Mouse (Mus musculus): ENCODE measurements around the gene Ugt1a6b. TPM values are rescaled to one million over a fixed set of nuclear protein-coding genes. Genes with fewer than 3 reads are reported as not detected.
"Not testable (repeated sequence)": the region's sequence is repeated elsewhere in the genome, so short reads cannot be mapped to it uniquely, and the experiment has no call there.

Ugt1a6b gene
- polyA plus RNA-seq, 1 experiment: not detected

DNA sequence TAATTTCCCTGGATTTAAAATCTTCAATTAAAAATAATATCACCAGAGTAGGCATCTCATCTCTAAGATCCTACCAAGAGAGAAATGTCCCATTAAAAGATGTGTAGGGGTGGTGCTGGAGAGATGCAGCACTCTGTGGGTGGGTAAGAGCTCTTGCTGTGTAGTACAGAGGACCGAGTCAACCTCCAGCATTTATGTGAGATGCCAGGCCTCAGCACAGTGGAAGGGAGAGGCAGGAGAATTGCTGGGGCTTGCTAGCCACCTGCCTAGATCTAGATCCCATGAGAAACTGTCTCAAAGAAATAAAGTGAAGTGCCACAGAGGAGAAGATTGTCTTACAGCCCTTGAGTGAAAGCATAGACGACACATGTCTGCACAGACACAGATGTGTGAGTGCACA is 113.5 kb downstream of the Ugt1a6b start:
- no peak for TF ChIP-seq TAL1 (IDR thresholded peaks at IDR 0.05; ENCODE audit: low read length)
- TF ChIP-seq GATA1 (IDR thresholded peaks at IDR 0.05; ENCODE audit: low read length): no peak
- H3K4me1 ChIP-seq (ENCODE audit: control insufficient read depth): peaks cover 3% of the 10 kb centered on the region; the same call in 1 of the 2 replicates
- no peaks in the 10 kb centered on the region for H3K36me3 ChIP-seq (ENCODE audit: control insufficient read depth)
- no peak overlapping the region for H3K4me3 ChIP-seq (replicated peaks)
- no peaks in the 10 kb centered on the region for H3K27me3 ChIP-seq (ENCODE audit: control insufficient read depth)
- H3K9me3 ChIP-seq (ENCODE audit: control insufficient read depth, low read length): peaks cover 21% of the 10 kb centered on the region

GRCm38 (mm10) chr1:88217144-88217543 is 114.1 kb downstream of the Ugt1a6b start:
- H3K27me3 ChIP-seq (ENCODE audit: control insufficient read depth): no peaks in the 10 kb centered on the region
- H3K4me1 ChIP-seq (ENCODE audit: control insufficient read depth): peaks cover 3% of the 10 kb centered on the region; the same call in 1 of the 2 replicates
- no peaks in the 10 kb centered on the region for H3K36me3 ChIP-seq (ENCODE audit: control insufficient read depth)
- peaks cover 16% of the 10 kb centered on the region for H3K9me3 ChIP-seq (ENCODE audit: control insufficient read depth, low read length)
- TF ChIP-seq GATA1 (IDR thresholded peaks at IDR 0.05; ENCODE audit: low read length) (no peak), TAL1 (IDR thresholded peaks at IDR 0.05; ENCODE audit: low read length) (no peak)
- H3K4me3 ChIP-seq (replicated peaks): no peak overlapping the region

DNA sequence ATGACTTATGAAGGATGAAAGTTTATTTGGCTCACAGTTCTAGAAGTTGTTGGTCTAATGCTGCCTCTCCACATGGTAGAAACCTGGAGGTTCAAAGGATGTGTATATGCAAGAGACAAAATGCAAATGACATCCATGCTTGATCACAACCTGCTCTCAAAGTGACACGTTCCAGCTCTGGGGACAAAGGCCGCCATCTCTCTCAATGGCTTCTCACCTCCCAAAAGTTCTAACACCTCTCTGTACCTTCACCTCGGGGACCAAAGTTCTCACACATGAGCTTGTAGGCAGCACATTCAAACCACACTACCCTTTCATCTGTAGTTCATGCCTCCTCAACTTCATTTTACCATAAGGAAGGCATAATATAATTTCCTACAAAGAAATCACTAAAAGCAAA is 114.5 kb downstream of the Ugt1a6b start:
- peaks cover 3% of the 10 kb centered on the region; the same call in 1 of the 2 replicates for H3K4me1 ChIP-seq (ENCODE audit: control insufficient read depth)
- H3K36me3 ChIP-seq (ENCODE audit: control insufficient read depth): no peaks in the 10 kb centered on the region
- no peaks in the 10 kb centered on the region for H3K27me3 ChIP-seq (ENCODE audit: control insufficient read depth)
- no peak overlapping the region for H3K4me3 ChIP-seq (replicated peaks)
- TF ChIP-seq GATA1 (IDR thresholded peaks at IDR 0.05; ENCODE audit: low read length) (no peak), TAL1 (IDR thresholded peaks at IDR 0.05; ENCODE audit: low read length) (no peak)
- peaks cover 16% of the 10 kb centered on the region for H3K9me3 ChIP-seq (ENCODE audit: control insufficient read depth, low read length)

DNA sequence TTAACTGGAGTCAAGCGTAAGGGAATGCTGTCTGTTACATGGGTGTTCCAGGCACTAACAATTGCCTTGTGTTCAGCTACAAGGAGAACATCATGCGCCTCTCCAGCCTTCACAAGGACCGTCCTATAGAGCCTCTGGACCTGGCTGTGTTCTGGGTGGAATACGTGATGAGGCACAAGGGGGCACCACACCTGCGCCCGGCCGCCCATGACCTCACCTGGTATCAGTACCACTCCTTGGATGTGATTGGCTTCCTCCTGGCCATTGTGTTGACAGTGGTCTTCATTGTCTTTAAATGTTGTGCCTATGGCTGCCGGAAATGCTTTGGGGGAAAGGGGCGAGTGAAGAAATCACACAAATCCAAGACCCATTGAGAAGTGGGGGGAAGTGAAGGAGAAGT is 115.0 kb downstream of the Ugt1a6b start:
- Histone ChIP-seq H3K9me3 (ENCODE audit: control insufficient read depth, low read length) (peaks cover 16% of the 10 kb centered on the region), H3K36me3 (ENCODE audit: control insufficient read depth) (no peaks in the 10 kb centered on the region), H3K4me1 (ENCODE audit: control insufficient read depth) (peaks cover 3% of the 10 kb centered on the region; the same call in 1 of the 2 replicates), H3K4me3 (replicated peaks) (no peak overlapping the region), H3K27me3 (ENCODE audit: control insufficient read depth) (no peaks in the 10 kb centered on the region)
- TF ChIP-seq GATA1 (IDR thresholded peaks at IDR 0.05; ENCODE audit: low read length): no peak
- no peak for TF ChIP-seq TAL1 (IDR thresholded peaks at IDR 0.05; ENCODE audit: low read length)

DNA sequence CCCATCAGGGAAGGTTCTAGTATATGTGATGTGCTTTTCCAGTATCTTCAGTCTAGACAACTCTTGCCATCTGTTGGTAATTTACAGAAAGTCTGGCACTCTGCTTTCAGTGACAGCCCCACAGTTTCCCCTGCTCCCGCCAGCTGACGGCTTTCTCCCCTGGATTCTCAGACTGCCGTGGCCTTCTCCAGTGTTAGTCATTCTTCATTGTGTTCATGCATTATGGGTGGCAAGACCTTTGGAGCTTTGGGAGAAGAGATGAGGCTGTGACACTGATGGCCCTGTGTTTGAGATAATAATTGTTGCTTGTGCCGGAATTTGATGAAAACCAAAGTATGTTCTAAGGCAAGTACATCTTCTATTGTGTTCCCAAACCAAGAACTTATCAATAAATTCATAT is 115.5 kb downstream of the Ugt1a6b start:
- Histone ChIP-seq H3K9me3 (ENCODE audit: control insufficient read depth, low read length) (peaks cover 16% of the 10 kb centered on the region), H3K27me3 (ENCODE audit: control insufficient read depth) (no peaks in the 10 kb centered on the region), H3K36me3 (ENCODE audit: control insufficient read depth) (no peaks in the 10 kb centered on the region), H3K4me1 (ENCODE audit: control insufficient read depth) (peaks cover 3% of the 10 kb centered on the region; the same call in 1 of the 2 replicates), H3K4me3 (replicated peaks) (no peak overlapping the region)
- TF ChIP-seq TAL1 (IDR thresholded peaks at IDR 0.05; ENCODE audit: low read length) (no peak), GATA1 (IDR thresholded peaks at IDR 0.05; ENCODE audit: low read length) (no peak)

DNA sequence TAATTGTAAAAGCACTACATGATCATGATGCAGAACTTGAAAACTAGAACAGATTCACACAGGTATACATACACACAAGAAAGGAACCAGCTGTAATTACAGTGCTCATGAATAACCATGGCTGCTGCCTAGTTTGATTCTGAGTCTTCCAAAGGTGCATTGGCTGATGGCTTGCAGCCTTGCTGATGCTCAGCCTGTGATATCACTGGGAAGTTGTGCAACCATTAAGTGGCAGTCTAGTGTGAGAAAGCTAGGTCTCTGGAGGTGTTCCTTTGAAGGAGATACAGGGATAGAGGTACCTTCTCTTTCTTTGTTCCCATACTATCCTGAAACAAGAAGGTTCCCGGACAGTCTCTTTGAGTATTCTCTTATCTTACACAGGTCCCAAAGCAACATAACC is 116.0 kb downstream of the Ugt1a6b start:
- Histone ChIP-seq H3K36me3 (ENCODE audit: control insufficient read depth) (no peaks in the 10 kb centered on the region), H3K9me3 (ENCODE audit: control insufficient read depth, low read length) (peaks cover 14% of the 10 kb centered on the region), H3K27me3 (ENCODE audit: control insufficient read depth) (no peaks in the 10 kb centered on the region), H3K4me1 (ENCODE audit: control insufficient read depth) (no peaks in the 10 kb centered on the region), H3K4me3 (replicated peaks) (no peak overlapping the region)
- TF ChIP-seq TAL1 (IDR thresholded peaks at IDR 0.05; ENCODE audit: low read length): no peak
- no peak for TF ChIP-seq GATA1 (IDR thresholded peaks at IDR 0.05; ENCODE audit: low read length)

DNA sequence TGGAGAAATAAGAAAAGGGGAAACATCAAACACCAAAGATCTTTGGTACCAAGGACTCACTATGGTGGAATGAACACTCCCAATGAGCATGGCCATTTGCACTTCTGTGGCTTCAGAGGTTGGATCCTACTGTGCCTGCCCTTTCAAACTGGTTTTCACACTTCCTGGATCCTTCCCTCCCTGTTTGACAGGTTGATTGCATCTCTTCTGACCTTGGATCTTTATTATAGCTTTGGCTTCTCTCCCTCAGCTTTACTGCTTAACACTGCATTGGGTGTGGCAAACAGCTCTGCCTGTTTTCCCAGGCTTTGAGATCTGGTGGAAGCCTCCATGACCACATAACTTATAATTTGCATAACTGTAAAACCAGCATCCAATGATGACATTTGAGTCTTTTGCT is 117.3 kb downstream of the Ugt1a6b start:
- Histone ChIP-seq H3K27me3 (ENCODE audit: control insufficient read depth) (no peaks in the 10 kb centered on the region), H3K36me3 (ENCODE audit: control insufficient read depth) (no peaks in the 10 kb centered on the region), H3K9me3 (ENCODE audit: control insufficient read depth, low read length) (peaks cover 14% of the 10 kb centered on the region), H3K4me3 (replicated peaks) (no peak overlapping the region), H3K4me1 (ENCODE audit: control insufficient read depth) (no peaks in the 10 kb centered on the region)
- TF ChIP-seq TAL1 (IDR thresholded peaks at IDR 0.05; ENCODE audit: low read length) (no peak), GATA1 (IDR thresholded peaks at IDR 0.05; ENCODE audit: low read length) (no peak)

- no peaks in the 10 kb centered on the region for H3K36me3 ChIP-seq (ENCODE audit: control insufficient read depth)
- H3K4me3 ChIP-seq (replicated peaks): no peak overlapping the region
- no peaks in the 10 kb centered on the region for H3K4me1 ChIP-seq (ENCODE audit: control insufficient read depth)
- TF ChIP-seq GATA1 (IDR thresholded peaks at IDR 0.05; ENCODE audit: low read length): no peak
- no peak for TF ChIP-seq TAL1 (IDR thresholded peaks at IDR 0.05; ENCODE audit: low read length)
- H3K27me3 ChIP-seq (ENCODE audit: control insufficient read depth): no peaks in the 10 kb centered on the region
- H3K9me3 ChIP-seq (ENCODE audit: control insufficient read depth, low read length): peaks cover 15% of the 10 kb centered on the region
Observed at GRCm38 (mm10) chr1:88222216-88222615, 119.2 kb downstream of the Ugt1a6b start.

- not testable (repeated sequence) for H3K4me3 ChIP-seq (replicated peaks); H3K4me1 ChIP-seq (ENCODE audit: control insufficient read depth); H3K27me3 ChIP-seq (ENCODE audit: control insufficient read depth); H3K36me3 ChIP-seq (ENCODE audit: control insufficient read depth)
- peaks cover 15% of the 10 kb centered on the region for H3K9me3 ChIP-seq (ENCODE audit: control insufficient read depth, low read length)
Observed at GRCm38 (mm10) chr1:88223011-88223515, 120.0 kb downstream of the Ugt1a6b start.

DNA sequence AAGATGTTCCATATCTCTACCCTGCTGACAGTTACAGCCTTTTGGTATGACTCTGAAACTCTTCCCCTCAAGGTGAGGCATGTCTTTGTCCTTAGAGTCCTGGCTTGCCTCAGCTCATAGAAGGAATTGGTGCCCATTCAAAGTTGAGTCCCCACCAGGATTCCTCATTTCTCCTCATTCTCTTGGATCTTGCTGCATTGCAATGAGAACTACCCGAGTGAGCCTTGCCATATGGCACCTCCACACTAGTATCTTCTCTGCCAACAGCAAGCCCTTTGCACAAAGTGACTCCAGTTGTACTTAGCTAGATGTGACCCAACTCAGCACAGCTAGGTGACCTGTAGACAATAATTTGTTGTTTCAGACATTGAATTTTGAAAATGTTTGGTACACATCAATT is 120.5 kb downstream of the Ugt1a6b start:
- H3K27me3 ChIP-seq (ENCODE audit: control insufficient read depth): no peaks in the 10 kb centered on the region
- TF ChIP-seq GATA1 (IDR thresholded peaks at IDR 0.05; ENCODE audit: low read length) (no peak), TAL1 (IDR thresholded peaks at IDR 0.05; ENCODE audit: low read length) (no peak)

More for the DNA sequence above, 120.5 kb downstream of the Ugt1a6b start:
- Histone ChIP-seq H3K4me3 (replicated peaks) (no peak overlapping the region), H3K4me1 (ENCODE audit: control insufficient read depth) (peaks cover 3% of the 10 kb centered on the region), H3K36me3 (ENCODE audit: control insufficient read depth) (no peaks in the 10 kb centered on the region), H3K9me3 (ENCODE audit: control insufficient read depth, low read length) (peaks cover 18% of the 10 kb centered on the region)

All from erythroblast, embryonic 14.5 days (primary cell).